Mouse (Mus musculus) ovary, adult 18-20 months (tissue): ENCODE results near the gene Tex26.

Experiments used
- DNase-seq: peaks from one replicate; pipeline ENCODE4 v3.0.0; 2022; ENCODE audit warnings: low spot score, mixed read lengths

Tex26 gene

GRCm38 (mm10) chr5:149490275-149490674 lies 50.8 kb downstream of the Tex26 start:
- DNase-seq: no peak

DNA sequence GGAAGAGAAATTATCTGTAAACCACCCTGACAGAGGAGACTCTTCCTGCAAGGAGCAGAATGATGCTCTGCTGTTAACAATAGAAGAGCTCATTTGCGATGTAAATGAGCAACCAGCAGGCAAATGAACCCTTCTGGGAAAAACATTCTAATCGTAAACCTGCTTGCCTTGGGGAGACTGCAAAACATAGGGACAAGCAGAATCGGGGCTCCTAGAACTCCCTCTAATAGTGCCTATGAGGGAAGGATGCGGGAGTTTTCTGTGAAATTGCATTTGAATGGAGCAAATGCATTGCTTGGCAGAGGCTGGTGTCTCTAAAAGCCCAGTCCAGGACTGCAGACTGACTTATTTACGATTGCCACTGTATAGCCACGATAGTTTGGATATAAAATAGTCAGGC lies 56.2 kb downstream of the Tex26 start:
- no peak for DNase-seq

DNA sequence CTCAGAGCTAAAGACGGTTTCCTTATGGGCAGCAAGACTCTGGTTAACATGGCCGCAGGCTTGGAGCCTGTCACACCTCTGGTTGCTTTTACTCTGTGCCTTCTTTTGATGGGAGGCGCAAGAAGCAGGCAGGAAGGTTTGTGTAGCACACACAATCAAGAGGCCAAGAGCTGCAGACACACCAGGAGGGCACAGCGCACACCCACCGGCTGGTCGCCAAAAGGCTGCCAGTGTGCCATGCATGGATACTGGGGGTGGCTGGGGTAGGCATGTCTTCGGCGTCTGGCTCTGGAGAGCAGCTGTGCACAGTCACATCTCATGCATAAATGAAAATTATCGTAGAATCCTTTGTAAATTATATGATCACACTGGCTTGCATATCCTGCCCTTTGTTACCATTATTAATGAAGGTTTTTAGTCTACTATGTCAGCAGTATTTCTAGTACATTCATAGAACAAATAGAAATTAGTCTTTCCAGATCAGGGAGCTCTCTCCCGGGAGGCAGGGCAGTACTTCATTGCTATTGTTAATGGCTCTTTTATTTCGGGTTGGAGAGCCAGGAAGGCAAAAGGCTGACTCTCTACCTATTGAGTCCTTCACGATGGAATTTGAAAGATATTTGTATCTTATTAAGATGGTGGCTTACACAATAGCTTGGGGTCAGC lies 57.1 kb downstream of the Tex26 start:
- DNase-seq: no peak

DNA sequence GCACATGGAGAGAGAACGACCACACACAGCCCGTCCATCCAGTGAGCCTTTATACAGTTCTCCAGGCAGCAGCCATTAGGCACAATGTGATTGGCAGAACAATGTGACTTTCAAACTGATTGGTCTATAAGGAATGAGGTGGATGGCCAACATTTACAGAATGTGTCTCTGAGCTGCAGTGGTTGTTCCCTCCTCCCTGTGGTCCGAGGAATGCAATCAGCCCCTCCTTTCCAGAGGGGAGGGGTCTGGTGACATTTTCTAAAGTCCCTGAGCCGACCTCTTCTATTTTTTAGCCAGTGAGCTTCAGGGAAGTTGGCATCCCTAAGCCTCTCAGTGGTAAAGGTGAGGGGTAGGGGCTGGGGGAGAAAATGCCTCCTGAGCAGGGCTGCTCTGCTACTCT lies 60.5 kb downstream of the Tex26 start:
- no peak for DNase-seq

- DNase-seq: no peak
These were observed 64.1 kb downstream of the Tex26 start for GRCm38 (mm10) chr5:149503423-149504175.

DNA sequence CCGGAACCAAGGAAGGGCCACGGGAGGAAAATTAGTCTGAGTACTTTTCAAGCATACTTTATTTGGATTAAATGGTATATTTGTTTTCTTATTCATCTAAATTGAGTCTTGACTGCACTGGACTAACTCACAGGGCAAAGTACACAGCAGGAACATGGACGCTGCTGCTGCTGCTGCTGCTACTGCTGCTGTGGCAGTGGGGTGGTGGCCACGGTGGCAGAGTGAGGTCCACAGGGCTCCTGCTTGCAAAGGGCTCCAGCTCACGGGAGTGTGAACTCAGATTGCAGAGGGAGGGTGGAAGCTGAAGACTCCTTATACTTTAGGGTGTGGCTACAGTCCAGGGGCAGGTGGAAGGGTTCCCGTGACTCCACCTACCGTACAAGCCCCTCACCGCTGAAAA lies 65.5 kb downstream of the Tex26 start:
- DNase-seq: no peak

- DNase-seq: no peak
These were observed 66.6 kb downstream of the Tex26 start for GRCm38 (mm10) chr5:149506033-149506432.

- no peak for DNase-seq
These were observed 68.9 kb downstream of the Tex26 start for GRCm38 (mm10) chr5:149508094-149509029.

GRCm38 (mm10) chr5:149510323-149510722 lies 70.9 kb downstream of the Tex26 start:
- DNase-seq: no peak

DNA sequence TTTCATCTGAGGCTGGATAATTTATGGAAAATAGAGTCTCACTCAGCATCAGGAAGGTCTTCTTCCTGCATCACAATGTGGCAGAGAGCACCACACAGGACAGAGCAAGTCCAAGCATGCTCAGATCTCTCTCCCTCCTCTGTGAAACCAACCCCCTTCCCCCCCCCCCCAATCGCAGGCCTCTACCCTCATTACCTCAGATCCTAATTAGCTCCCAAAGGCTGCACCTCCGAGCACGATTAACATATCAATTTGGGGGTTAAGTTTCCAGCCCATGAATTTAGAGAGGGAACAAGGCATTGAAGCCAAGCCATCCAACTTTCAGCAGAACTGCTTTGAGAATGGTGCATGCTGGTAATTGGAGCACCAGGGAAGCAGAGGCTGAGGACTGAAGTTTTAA lies 73.2 kb downstream of the Tex26 start:
- DNase-seq: no peak

DNA sequence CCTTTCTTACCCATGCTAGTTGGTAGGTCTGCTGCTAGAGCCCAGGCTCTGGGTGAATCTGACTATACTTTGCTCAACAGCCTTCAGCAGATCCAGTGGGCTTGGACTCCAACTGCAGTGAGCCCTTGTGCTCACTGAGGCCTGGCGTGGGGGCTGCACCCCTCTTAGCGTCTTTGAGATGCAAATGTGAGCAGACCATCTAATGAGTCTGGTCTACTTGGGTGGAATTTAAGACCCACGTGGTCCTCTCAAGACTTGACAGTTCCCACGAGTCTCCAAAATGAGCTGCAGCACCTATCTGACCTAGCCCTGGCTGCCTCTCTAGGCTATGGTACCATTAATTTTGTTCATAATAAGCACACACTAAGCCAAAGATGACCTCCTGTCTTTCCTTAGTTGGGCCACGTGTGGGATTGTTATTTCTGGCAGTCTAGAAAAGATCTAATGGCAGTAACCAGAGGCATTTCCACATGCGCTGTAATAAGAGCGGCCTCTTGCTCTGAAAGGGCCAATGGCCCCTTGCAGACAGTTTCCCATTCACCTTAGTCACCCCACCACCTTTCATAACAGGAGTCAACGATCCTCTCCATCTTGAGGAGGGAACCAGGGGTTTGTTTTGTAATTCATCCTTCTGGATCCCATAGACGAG lies 74.1 kb downstream of the Tex26 start:
- DNase-seq: no peak

GRCm38 (mm10) chr5:149514087-149514671 lies 74.7 kb downstream of the Tex26 start:
- no peak for DNase-seq

- no peak for DNase-seq
These were observed 75.4 kb downstream of the Tex26 start for GRCm38 (mm10) chr5:149514890-149515289.

DNA sequence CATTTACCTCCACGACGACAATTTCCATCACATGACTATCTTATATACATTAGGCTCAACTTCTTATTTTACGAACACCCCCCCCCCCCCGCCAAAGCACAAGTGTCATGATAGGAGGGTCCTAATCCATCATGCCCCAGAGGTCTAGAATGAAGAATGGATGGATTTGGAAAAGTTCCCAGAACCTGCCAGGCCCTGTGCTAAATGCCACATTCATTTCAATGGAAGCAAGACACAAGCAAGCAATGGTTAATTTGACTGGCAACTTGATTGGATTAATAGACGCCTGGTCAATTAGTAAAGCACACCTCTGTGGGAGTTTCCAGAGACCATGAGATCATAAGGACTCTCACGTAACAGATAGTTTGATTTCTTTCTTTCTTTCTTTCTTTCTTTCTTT lies 77.7 kb downstream of the Tex26 start:
- DNase-seq: no peak
